Mouse (Mus musculus) induced T-regulatory cell, adult 2 months (primary cell): ENCODE measurements around the gene Pim1.
A peak's percentile ranks its signal among the peaks of the same experiment; 100 is the strongest.

Experiments used
- DNase-seq: peaks from one replicate; pipeline ENCODE4 v3.0.0-alpha.2; 2012; ENCODE audit warnings: low read depth

Gene Pim1

DNA sequence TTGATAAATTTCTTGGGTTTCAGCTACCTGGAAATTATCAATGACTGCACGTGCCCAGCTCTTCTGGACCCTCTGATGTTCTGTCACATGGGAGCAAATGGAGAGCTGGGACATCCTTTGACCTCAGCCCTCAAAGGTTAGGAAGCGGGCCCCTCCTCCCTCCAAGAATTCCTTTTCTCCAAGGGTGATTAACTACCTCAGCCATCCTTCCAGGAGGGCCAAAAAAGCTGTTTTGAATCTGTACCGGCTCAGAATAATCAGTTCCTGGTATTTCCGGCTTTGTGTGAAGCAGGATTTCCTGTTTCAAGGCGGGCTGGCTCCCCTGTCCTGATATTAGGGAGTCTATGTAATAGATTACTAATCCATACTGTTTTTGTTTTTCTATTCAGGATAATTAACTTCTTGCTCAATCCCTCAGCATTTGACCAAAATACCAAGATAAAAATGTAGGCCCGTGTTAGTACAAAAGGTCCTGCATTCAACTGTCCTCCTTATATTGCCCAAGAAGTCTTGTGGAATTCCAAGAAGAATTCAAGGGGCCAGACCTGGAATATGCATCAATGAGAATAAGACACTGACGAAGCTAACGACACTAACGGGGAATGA, 25.0 kb upstream of the Pim1 start:
- no peak for DNase-seq

DNA sequence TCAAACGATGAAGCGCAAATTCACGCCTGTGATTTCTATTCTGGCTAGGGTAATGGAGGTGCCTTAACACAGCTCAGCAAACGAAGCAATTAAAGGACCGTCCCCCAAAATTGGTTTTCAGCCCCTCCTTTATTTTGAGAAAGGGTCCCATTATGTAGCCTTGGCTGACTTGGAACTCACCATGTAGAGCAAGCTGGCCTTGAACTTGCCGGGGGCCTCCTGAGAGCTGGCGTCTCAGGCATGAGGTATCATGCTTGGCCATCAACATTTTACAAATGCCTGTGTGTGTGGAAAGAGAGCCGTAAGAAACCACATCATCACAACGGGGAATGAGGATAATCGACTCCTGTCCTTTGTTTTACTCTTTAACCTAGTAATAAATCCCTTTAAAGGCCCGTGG, 23.5 kb upstream of the Pim1 start:
- DNase-seq, result no peak

DNA sequence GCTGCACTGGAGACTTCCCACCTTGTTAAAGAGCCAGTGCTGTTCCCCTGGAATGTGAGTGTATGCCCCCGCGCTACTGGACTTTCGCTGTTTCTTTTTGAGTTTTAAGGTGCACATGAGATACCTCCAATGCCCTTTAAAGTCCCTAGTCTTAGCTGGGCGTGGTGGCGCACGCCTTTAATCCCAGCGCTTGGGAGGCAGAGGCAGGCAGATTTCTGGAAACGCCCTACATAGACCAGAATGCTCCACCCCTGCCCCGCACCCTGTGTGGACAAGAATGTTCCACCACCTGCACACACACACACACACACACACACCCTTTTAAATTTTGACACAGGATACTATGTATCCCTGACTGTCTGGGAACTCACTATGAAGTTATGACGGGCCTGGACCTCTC, 17.1 kb upstream of the Pim1 start:
- DNase-seq, result no peak

DNA sequence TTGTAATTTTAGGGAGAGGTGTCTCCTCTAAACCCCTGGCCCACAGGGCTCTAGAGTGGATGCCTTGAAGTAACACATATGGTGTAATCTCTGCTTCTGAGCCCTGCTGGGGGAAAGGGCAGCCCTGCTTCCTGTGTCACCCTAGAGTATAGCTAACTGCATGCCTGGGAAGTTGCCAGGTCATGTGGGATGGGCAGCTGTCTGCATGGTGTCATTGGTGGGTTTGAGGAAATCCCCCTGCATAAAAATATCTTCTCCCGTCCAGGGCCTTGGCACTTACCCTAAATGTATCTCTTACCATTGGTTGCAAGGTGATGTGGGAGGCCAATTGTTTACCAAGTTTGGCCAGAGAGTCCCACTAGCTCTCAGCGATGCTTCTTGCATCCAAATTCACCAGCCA, 16.5 kb upstream of the Pim1 start:
- DNase-seq, result no peak

DNA sequence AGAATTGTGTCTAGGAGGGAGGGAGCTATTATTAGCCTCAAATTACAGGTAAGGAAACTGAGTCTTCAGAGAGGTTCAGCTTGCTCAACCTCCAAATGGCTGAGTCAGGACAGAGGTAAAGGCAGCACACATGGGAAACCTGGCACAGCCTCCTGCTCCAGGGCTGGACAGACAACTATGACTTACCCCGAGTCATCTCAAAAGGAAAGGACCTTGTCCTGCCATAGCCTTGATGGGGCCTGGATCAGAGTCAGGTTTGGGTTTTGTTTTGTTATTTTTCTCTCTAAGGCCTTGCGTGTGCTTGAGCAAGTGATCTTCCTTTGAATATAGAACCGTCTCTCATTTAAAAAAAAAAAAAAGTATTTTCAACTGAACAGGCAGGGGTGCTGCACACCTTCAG, 15.4 kb upstream of the Pim1 start:
- DNase-seq, result no peak

DNA sequence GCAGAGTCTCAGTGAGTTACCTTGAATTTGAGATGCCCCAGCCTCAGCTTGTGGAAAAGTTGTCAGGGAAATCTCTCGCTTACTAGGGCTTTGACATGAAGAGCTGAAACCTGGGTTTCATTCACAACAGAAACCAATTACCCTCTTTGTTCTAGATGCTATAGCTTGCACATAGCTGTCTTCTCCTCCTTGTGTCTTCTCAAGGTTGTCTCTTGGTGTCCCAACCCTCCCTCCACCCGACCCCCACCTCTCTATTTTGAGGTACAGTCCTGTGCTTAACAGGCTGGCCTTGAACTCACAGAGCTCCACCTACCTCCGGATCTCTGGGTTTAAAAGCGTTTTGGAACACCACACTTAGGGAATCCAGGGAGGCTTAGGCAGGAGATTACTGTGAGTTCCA, 14.1 kb upstream of the Pim1 start:
- no peak for DNase-seq

DNA sequence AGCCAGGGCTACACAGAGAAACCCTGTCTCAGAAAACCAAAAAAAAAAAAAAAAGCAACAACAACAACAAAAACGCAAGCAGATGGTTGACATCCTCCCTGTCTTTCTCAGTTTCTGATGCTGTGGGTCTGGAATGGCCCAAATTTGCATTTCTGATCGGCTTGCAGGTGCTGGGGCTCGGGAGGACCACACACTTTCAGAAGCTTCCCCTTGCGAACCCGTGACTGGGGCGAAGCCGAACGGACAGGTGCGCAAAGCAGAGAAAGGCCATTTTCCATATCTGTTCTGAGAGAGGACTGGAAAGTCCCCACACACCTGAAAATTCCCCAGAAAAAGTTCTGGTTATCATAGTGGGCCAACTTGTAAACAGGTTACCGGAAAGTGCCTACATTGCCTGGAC, 13.2 kb upstream of the Pim1 start:
- peak; percentile 74 for DNase-seq

DNA sequence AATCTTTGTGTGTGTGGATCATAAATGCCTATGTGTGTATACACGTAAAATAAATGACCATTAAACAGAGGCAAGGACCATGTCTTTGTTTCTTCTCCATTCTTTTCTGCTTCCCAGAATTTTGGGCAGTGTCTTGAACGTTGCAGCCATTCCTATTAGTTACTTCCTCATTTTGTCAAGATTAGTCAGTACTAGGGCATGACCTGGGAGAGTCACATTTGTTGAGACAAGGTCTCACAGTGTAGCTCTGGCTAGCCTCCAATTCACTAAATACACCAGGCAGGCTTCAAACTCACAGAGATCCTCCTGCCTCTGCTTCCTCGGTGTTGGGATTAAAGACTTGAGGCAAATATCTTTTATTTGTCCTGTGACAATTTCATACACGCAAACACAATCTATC, 12.3 kb upstream of the Pim1 start:
- no peak for DNase-seq

DNA sequence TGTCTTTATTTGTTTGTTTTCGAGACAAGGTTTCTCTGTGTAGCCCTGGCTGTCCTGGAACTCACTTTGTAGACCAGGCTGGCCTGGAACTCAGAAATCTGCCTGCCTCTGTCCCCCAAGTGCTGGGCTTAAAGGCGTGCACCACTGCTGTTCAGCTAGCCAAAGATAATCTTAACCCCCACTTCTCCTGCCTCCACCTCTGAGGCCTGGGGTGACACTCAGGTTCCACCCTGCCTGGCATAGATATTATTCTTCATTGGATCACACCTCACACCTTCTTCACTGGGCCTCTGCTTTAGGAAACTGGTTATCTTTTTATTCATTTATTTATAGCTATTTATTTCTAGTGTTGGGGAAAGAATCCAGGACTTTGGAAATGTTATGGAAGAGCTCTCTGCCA, 10.3 kb upstream of the Pim1 start:
- no peak for DNase-seq

DNA sequence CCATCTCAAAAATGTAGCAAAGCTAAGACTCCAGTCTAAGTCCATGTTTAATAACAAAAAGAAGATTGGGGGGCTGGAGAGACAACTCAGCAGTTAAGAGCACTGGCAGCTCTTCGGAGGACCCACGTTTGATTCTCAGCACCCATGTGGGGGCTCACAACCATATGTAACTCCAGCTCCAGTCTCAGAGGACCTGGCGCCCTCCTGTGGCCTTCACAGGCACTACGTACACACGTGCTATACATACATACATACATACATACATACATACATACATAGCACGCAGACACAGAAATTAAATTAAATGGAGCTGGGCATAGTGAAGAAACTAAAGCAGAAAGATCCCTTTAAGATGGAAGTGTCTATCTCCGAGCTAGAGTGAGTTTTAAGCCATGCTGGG, 7.9 kb upstream of the Pim1 start:
- DNase-seq, result no peak

DNA sequence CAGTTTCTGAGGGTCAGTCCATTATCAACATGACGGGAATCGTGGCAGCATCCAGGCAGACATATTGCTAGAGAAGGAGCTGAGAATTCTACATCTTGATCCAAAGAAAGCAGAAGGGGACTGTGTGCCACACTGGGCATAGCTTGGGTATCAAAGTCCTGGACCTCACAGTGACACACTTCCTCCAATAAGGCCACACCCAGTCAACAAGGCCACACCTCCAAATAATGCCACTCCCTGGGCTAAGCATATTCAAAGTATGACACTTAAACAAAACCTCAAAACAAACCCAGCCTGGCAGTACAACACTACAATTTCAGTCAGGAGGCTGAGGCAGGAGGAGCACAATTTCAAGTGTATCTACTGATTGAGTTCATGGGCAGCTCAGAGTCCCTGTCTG, 7.3 kb upstream of the Pim1 start:
- DNase-seq, result no peak

DNA sequence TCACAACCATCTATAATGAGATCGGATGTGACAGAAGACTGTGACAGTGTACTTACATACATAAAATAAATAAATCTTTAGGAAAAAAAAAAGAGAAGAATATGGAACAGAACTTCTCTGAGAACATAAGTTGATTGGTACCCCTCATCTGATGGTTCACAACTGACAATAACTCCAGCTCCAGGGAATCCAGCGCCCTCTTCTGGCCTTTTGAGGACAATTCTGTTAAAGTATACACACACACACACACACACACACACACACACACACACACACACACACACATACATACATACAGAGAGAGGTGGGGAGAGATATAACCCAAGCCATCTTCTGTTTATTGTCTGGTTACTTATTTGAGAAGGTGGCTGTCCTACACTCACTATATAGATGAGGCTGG, 6.1 kb upstream of the Pim1 start:
- DNase-seq, result no peak

DNA sequence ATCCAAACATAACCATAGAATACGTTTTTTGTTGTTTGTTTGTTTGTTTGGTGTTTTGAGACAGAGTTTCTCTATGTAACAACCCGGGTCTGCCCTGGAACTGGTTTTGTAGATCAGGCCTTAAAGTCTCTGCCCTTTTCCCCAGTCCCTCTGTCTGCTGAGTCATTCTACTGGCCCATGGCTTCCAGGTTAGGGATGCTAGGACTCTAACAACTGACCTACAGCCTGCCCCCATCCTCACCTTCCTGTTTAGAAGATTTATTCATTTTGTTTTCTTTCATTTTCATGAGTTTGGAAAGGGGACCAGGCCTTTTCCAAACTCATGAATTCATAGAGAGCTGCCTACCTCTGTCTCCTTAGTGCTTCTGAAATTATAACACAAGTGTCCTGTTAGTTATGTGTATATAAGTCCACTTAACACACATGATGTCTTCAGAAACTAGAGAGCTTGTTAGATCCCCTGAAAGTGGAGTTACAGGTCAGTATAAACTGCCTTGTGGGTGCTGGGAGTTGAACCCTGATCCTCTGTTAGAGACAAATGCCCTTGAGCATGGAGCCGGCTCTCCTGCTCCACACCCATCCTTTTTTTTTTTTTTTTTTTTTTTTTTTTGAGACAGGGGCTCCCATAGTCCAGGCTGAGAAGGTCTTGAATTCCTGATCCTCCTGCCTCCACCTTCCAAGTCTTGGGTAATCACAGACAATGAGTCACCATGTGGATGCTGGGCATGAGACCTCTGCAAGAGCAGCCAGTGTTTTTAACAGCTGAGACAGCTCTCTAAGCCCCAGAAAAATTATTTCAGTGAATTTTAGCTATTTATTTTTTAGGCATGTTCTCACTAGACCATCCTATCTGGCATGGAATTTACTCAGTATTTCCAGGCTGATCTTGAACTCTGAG, 5.0 kb upstream of the Pim1 start:
- DNase-seq, result no peak

DNA sequence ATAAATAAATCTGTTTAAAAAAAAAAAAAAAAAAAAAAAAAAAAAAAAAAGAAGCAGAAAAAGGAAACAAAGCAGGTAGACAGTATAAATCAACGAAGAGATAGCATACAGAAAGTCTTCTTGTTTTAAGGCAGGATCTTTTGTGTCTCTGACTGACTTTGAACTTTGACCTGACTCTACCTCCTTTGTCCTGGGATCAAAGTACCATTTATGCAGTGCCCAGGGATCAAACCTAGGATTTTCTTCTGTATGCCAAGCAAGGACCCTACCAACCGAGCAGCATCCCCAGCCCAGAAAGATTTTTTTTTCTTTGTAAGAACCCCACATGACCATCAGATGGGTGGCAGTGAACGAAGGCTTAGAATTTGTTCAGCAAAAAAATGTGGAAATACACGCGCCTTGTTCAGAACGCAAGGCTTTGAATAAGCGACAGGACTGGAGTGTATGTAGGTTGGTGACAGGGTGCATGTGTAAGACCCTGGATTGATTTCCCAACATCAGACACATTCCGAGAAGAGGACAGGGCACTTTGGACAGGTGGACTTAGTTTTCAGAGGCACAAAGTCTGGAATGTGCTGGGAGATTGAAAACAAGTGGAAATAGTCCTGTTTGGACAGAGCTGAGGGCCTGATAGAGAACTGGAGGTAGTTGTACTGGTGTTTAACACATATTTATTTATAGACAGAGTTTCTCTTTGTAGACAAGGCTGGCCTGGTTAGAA, 2.1 kb upstream of the Pim1 start:
- peak; percentile 56 for DNase-seq

DNA sequence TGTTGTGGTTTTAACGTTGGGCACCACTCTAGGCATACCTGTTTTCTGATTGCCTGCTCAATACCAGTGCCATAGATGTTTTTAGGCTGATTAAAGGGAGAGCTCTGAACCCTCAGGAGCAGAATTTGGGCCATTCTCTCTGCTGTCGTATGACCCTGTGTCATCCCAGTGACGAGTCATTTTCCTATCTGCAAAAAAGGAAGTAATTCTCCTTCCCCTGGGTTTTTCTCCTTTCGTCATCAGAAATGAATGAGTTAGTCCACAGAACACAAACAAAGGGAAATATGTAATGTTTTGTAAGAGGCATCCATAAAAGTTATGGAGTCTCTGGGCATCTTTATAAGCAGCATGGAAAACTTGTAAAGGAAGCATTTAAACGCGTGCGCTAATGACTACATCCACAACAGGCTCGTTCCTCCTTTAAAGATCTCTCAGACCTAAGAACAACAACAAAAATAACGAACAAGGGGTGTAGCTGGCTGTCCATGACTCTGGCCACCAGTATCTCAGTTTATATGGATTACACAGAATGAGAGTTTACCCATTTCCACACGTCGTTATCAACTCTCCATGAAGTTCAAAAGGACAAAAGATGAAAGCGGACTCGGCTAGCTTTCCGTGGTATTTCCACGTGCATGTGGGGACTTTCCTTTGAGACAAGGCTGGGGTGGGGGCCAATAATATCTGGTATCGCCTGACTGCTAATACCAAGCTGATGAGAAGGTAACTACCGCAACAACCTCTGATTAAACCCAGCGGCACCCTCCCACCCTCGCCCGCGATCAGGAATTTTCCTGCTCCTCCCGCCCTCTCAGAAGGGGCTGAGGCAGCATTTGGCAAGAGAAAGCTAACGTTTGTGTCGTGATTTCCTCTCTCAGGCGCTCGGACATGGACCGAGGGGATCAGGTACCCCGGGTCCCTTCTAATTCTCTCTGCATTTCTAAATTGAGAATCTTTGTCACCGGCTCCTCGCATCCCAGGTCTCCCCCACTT, 1.3 kb upstream of the Pim1 start:
- peak; percentile 92 for DNase-seq

DNA sequence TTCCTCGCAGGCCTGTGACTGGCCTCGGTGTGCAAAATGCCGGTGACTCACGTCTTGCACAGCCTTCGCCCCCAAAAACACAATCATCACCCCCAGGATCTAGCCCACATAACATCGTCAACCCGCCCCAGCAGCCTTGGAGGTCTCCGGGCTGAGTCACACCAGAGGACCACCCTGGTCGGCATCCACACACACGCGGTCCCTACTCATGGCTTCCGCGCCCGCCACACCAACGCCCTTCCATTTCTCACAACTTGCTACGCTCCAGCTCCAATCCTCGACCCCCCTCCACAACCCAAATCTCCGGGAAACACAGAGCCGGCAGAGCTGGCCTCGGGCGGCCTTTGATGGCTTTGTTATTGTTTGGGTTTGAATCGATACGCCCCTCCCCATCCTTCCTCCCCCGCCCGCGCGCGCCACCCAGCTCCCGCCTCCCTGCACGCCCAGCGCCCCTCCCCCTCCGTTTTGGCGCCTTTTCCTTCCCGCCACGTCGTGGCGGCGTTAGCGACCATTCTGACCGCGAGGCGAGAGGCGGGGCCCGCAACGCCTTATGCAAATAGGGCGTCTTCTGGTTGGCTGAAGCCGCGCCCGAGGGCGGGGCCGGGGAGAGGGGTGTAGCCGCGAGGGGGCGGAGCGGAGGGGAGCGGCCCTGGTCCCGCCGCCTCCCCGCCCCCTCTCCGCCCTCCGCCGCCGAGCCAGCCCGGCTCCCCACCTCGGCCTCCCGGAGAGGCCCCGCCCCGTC, 411 bp upstream of the Pim1 start:
- DNase-seq, result peak; percentile 100

DNA sequence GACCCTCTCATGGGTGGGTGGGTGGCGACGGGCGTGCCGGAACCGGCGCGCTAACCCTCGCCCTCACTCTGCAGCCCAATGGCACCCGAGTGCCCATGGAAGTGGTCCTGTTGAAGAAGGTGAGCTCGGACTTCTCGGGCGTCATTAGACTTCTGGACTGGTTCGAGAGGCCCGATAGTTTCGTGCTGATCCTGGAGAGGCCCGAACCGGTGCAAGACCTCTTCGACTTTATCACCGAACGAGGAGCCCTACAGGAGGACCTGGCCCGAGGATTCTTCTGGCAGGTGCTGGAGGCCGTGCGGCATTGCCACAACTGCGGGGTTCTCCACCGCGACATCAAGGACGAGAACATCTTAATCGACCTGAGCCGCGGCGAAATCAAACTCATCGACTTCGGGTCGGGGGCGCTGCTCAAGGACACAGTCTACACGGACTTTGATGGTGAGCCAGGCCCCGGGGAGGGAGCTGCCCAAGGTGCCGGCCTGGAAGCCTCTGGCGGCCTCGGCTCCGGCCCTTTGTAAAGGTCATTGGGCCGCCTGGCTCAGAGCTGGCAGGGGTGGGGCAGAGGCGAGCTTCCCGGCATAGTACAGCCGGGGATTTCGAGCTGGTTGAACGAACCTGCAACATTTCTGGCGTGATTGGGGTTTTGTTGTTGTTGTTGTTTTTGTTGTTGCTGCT, 1.2 kb downstream of the Pim1 start:
- DNase-seq, result peak; percentile 81

DNA sequence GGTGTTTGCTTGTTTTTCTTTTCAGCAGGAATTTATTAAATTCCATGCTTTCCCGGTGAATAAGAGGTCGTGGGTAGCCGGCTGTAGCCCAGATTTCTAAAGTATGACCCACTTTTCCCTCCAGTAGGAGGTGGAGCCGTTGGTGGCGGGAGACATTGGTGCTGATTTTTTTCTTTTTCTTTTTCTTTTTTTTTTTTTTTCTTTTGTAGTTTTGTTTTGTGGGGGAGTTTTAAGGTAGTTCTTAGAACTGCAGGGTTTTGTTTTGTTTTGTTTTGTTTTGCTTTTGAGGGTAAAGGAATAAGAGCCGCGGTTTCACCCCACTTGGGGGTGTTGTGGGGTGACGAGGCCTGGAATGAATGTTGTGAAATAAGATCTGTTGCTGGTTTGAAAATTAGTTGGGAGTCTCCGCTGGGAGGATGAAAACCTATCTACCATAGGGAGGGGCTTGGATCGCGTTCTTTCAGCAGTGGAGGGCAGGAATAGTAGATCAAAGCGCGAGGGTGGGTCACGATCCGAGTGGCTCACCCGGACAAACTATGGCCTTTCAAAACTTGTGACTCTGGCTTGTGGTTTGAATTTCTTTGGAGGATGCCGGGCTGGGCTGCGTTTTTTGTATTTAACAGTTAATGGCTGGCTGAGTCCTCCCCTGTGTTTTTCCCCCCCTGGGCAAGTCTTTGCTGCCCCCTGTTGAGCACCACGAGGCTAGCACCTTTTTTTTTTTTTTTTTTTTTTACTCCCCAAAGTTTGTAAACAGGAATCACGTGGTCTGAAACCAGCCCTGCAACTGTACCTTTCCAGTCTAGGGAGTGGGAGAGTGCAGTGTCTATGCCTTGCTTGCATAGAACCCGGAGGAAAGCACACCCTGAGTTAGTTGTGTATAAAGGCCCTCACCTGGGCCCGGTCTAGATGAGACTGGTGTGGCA, 2.0 kb downstream of the Pim1 start:
- peak; percentile 95 for DNase-seq

DNA sequence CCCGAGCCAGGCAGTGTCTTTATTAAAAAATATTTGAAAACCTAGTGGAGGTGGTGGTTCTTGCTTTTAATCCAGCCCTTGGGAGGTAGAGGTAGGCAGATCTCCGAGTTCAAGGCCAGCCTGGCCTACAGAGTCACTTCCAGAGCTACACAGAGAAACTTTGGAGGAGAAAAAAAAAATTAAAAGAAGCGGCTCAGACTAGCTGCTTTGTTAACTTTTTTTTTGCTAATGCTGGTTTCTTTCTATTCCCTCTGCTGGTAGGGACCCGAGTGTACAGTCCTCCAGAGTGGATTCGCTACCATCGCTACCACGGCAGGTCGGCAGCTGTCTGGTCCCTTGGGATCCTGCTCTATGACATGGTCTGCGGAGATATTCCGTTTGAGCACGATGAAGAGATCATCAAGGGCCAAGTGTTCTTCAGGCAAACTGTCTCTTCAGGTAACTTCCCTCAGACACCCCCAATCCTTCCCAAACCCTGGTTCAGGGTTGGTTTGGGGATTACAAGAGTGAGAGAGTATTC, 3.0 kb downstream of the Pim1 start:
- DNase-seq, result peak; percentile 79
